Mouse (Mus musculus) spleen, adult 2 months (tissue): ENCODE measurements around the gene Vangl1.

Source experiments
- CTCF ChIP-seq: fragments of 200-500 bp; IDR thresholded peaks from 2 replicates; pipeline ENCODE4 v1.5.1; 2011; ENCODE audit warnings: mild to moderate bottlenecking, inconsistent platforms; ENCODE audit not compliant: insufficient read depth, insufficient read length, insufficient replicate concordance; ENCODE audit errors: extremely low read depth
- POLR2A ChIP-seq: fragments of 200-500 bp; IDR thresholded peaks from 2 replicates; pipeline ENCODE4 v1.6.1; 2011; ENCODE audit warnings: low read depth, low read length, inconsistent platforms

- TF ChIP-seq CTCF (no peak), POLR2A (no peak)
Measured at GRCm38 (mm10) chr3:102166287-102166620, 38.2 kb downstream of the Vangl1 start.
